Mouse (Mus musculus): ENCODE measurements around the gene Crtam. TPM values are rescaled to one million over a fixed set of nuclear protein-coding genes. Genes with fewer than 3 reads are reported as not detected.

Crtam gene
- total RNA-seq (2012; rRNA removed) (not detected in 2 replicates), total RNA-seq (2014; rRNA removed) (not detected in 2 replicates), polyA plus RNA-seq (2012; ENCODE audit: insufficient read length, low read depth) (not detected in 2 replicates)

DNA sequence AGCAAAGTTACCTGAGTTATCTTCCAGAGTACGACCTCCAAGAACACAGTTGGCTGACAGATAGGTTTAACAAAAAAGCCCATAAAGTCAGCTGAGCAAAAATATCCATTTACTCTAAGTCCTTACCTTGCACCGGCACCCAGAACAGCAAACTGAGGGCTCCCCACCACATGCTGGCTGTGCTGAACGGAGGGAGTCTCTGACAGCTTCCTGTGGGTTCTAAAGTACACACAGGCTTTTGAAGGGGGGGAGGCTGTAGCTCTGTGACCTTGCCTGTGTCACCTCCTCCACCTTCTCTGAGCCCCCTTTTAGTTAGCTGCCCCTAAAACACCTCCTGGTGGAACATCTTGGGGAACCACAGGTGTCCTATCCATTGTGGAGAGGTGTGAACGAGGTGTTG lies at the start of gene Crtam:
TSS of gene Crtam (minus strand) at position 214 of the 400 bp plus-strand sequence.
- in situ Hi-C loops (cut with MboI; ENCODE audit: low pct_ligation_motif_present, low pct_unique_long_range_greater_than_20kb, low sequenced_read_pairs): no loop called here
- Histone ChIP-seq H3K27me3 (replicated peaks) (no peaks in the 10 kb centered on the region), H3K4me1 (ENCODE audit: control insufficient read depth in 1 of 2, insufficient read depth in 2 of 2) (no peaks in the 10 kb centered on the region), H3K36me3 (replicated peaks in 1 of 2; ENCODE audit: control insufficient read depth in 1 of 2, insufficient read depth in 1 of 2, low read length in 1 of 2) (no peaks in the 10 kb centered on the region), H3K79me2 (replicated peaks; ENCODE audit: control insufficient read depth, extremely low read depth, insufficient read depth, poor library complexity, severe bottlenecking) (no peaks in the 10 kb centered on the region), H3K9me3 (replicated peaks; ENCODE audit: low read length) (no peaks in the 10 kb centered on the region), H3K27ac (ENCODE audit: insufficient read depth, low read depth) (no peak within 1 kb of the TSS), H3K4me2 (ENCODE audit: insufficient read depth, low read depth, poor library complexity, severe bottlenecking) (no peak within 1 kb of the TSS), H3K9ac (ENCODE audit: insufficient read depth, low read depth) (no peak within 1 kb of the TSS), H3K4me3 (replicated peaks in 1 of 3; ENCODE audit: low read depth in 2 of 3, low read length in 2 of 3, poor library complexity in 1 of 3) (no peak within 1 kb of the TSS)
- no peak for DNase-seq (ENCODE audit: extremely low read depth)
- TF ChIP-seq ZNF384 (IDR thresholded peaks at IDR 0.05; ENCODE audit: low read depth, low read length) (no peak), EP300 (IDR thresholded peaks at IDR 0.05; ENCODE audit: low read length) (no peak), PAX5 (IDR thresholded peaks at IDR 0.05; ENCODE audit: low read length) (no peak)
- dilution Hi-C loops (cut with MboI; ENCODE audit: extremely low pct_ligation_motif_present, extremely low pct_unique_long_range_greater_than_20kb, low sequenced_read_pairs): no loop called here

DNA sequence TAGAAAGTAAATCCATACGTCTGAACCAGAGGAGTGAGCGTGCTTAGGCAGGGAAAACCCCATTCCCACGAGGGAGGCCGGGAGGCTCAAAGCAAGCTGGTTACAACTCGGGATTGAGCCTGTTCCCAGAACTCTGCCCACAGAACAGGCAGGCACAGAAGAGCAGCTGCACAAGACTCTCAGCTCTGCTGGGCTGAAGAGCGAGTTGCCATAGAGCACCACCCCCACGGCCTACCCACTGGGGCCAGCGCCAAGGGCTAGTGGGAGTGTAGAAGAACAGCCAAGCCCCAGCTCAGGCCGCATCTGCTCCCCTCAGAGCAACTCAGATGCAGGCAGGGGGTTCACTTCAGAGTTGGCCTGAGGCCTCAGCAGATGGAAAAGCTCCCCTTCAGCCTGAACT lies 49.7 kb upstream of the Crtam start:
- in situ Hi-C loops (cut with MboI; ENCODE audit: low pct_ligation_motif_present, low pct_unique_long_range_greater_than_20kb, low sequenced_read_pairs) (loop anchor here (5.0 kb wide), 1 partner anchor 123 kb away; no protein-coding TSS in a partner anchor), dilution Hi-C loops (cut with MboI; ENCODE audit: extremely low pct_ligation_motif_present, extremely low pct_unique_long_range_greater_than_20kb, low sequenced_read_pairs) (no loop called here)
- Histone ChIP-seq H3K9ac (ENCODE audit: insufficient read depth, low read depth) (no peak overlapping the region), H3K27ac (ENCODE audit: insufficient read depth, low read depth) (no peak overlapping the region), H3K4me3 (replicated peaks in 1 of 3; ENCODE audit: low read depth in 2 of 3, low read length in 2 of 3, poor library complexity in 1 of 3) (no peak overlapping the region), H3K27me3 (replicated peaks) (no peaks in the 10 kb centered on the region), H3K36me3 (replicated peaks in 1 of 2; ENCODE audit: control insufficient read depth in 1 of 2, insufficient read depth in 1 of 2, low read length in 1 of 2) (peaks cover 0 to 11% of the 10 kb centered on the region in 2 experiments), H3K4me1 (ENCODE audit: control insufficient read depth in 1 of 2, insufficient read depth in 2 of 2) (peaks cover 8 to 47% of the 10 kb centered on the region in 2 experiments; a peak in 3 of 4 replicates), H3K9me3 (replicated peaks; ENCODE audit: low read length) (no peaks in the 10 kb centered on the region), H3K4me2 (ENCODE audit: insufficient read depth, low read depth, poor library complexity, severe bottlenecking) (no peak overlapping the region), H3K79me2 (replicated peaks; ENCODE audit: control insufficient read depth, extremely low read depth, insufficient read depth, poor library complexity, severe bottlenecking) (no peaks in the 10 kb centered on the region)
- no peak for DNase-seq (ENCODE audit: extremely low read depth)
- TF ChIP-seq JUND (conservative IDR thresholded peaks at IDR 0.05; ENCODE audit: low read depth, low read length): no peak
- TF ChIP-seq MAX (IDR thresholded peaks at IDR 0.05; ENCODE audit: low read length): no peak
- no peak for TF ChIP-seq KAT2A (IDR thresholded peaks at IDR 0.05; ENCODE audit: insufficient replicate concordance, low read length)
- TF ChIP-seq ZNF384 (IDR thresholded peaks at IDR 0.05; ENCODE audit: low read depth, low read length): no peak
- no peak for TF ChIP-seq RCOR1 (conservative IDR thresholded peaks at IDR 0.05; ENCODE audit: low read depth, low read length)
- no peak for TF ChIP-seq CHD1 (IDR thresholded peaks at IDR 0.05; ENCODE audit: low read depth, low read length)
- TF ChIP-seq PAX5 (IDR thresholded peaks at IDR 0.05; ENCODE audit: low read length): no peak
- TF ChIP-seq JUN (IDR thresholded peaks at IDR 0.05; ENCODE audit: insufficient read depth, low read depth, low read length): no peak
- TF ChIP-seq EP300 (IDR thresholded peaks at IDR 0.05; ENCODE audit: low read length): no peak
- TF ChIP-seq MYC (IDR thresholded peaks at IDR 0.05; ENCODE audit: low read depth, low read length): no peak
- no peak for TF ChIP-seq MXI1 (IDR thresholded peaks at IDR 0.05; ENCODE audit: low read depth, low read length)
- no peak for TF ChIP-seq E2F4 (IDR thresholded peaks at IDR 0.05; ENCODE audit: insufficient replicate concordance, low read depth, low read length)
- no peak for TF ChIP-seq SIN3A (IDR thresholded peaks at IDR 0.05; ENCODE audit: low read length)
- TF ChIP-seq BHLHE40 (IDR thresholded peaks at IDR 0.05; ENCODE audit: low read depth, low read length): no peak
- no peak for TF ChIP-seq TCF12 (IDR thresholded peaks at IDR 0.05; ENCODE audit: low read depth, low read length)
- TF ChIP-seq ZKSCAN1 (IDR thresholded peaks at IDR 0.05; ENCODE audit: borderline replicate concordance, low read depth, low read length): no peak

Data from CH12.LX (cell line).